Mouse (Mus musculus): ENCODE results near the gene Poll.

The Poll gene

GRCm38 (mm10) chr19:45527382-45527781 lies 32.9 kb downstream of the Poll start:
- Histone ChIP-seq H3K36me3 (ENCODE audit: insufficient read depth, low read length) (peaks cover 30% of the 10 kb centered on the region), H3K27me3 (ENCODE audit: insufficient read depth, low read length) (no peaks in the 10 kb centered on the region), H3K4me1 (replicated peaks; ENCODE audit: low read depth, low read length) (no peaks in the 10 kb centered on the region), H3K9me3 (ENCODE audit: low read length) (peaks cover 7% of the 10 kb centered on the region), H3K4me3 (replicated peaks; ENCODE audit: low read length) (no peak overlapping the region)
- TF ChIP-seq CTCF (conservative IDR thresholded peaks at IDR 0.05; ENCODE audit: low read length) (no peak), POU5F1 (IDR thresholded peaks at IDR 0.05; ENCODE audit: borderline replicate concordance, low read length) (no peak), NANOG (IDR thresholded peaks at IDR 0.05; ENCODE audit: borderline replicate concordance, low read length) (no peak)

GRCm38 (mm10) chr19:45516264-45516663 lies 44.1 kb downstream of the Poll start:
- Histone ChIP-seq H3K4me1 (replicated peaks; ENCODE audit: low read depth, low read length) (no peaks in the 10 kb centered on the region), H3K4me3 (replicated peaks; ENCODE audit: low read length) (no peak overlapping the region), H3K36me3 (ENCODE audit: insufficient read depth, low read length) (peaks cover 47% of the 10 kb centered on the region), H3K9me3 (ENCODE audit: low read length) (no peaks in the 10 kb centered on the region), H3K27me3 (ENCODE audit: insufficient read depth, low read length) (no peaks in the 10 kb centered on the region)
- no peak for TF ChIP-seq NANOG (IDR thresholded peaks at IDR 0.05; ENCODE audit: borderline replicate concordance, low read length)
- TF ChIP-seq CTCF (conservative IDR thresholded peaks at IDR 0.05; ENCODE audit: low read length): no peak
- TF ChIP-seq POU5F1 (IDR thresholded peaks at IDR 0.05; ENCODE audit: borderline replicate concordance, low read length): no peak

- no peak for TF ChIP-seq POU5F1 (IDR thresholded peaks at IDR 0.05; ENCODE audit: borderline replicate concordance, low read length)
- TF ChIP-seq CTCF (conservative IDR thresholded peaks at IDR 0.05; ENCODE audit: low read length): no peak
- no peak for TF ChIP-seq NANOG (IDR thresholded peaks at IDR 0.05; ENCODE audit: borderline replicate concordance, low read length)
- Histone ChIP-seq H3K4me3 (replicated peaks; ENCODE audit: low read length) (no peak overlapping the region), H3K9me3 (ENCODE audit: low read length) (no peaks in the 10 kb centered on the region), H3K36me3 (ENCODE audit: insufficient read depth, low read length) (peaks cover 47% of the 10 kb centered on the region), H3K4me1 (replicated peaks; ENCODE audit: low read depth, low read length) (no peaks in the 10 kb centered on the region), H3K27me3 (ENCODE audit: insufficient read depth, low read length) (no peaks in the 10 kb centered on the region)
Observed at GRCm38 (mm10) chr19:45515341-45515740, 45.0 kb downstream of the Poll start.

- H3K4me1 ChIP-seq (replicated peaks; ENCODE audit: low read depth, low read length): peaks cover 4% of the 10 kb centered on the region; the same call in 1 of the 2 replicates
- no peaks in the 10 kb centered on the region for H3K9me3 ChIP-seq (ENCODE audit: low read length)
- TF ChIP-seq CTCF (conservative IDR thresholded peaks at IDR 0.05; ENCODE audit: low read length) (no peak), POU5F1 (IDR thresholded peaks at IDR 0.05; ENCODE audit: borderline replicate concordance, low read length) (no peak), NANOG (IDR thresholded peaks at IDR 0.05; ENCODE audit: borderline replicate concordance, low read length) (no peak)
- H3K4me3 ChIP-seq (replicated peaks; ENCODE audit: low read length): no peak overlapping the region
- H3K36me3 ChIP-seq (ENCODE audit: insufficient read depth, low read length): peaks cover 30% of the 10 kb centered on the region
- H3K27me3 ChIP-seq (ENCODE audit: insufficient read depth, low read length): no peaks in the 10 kb centered on the region
Observed at GRCm38 (mm10) chr19:45511406-45511805, 48.9 kb downstream of the Poll start.

- Histone ChIP-seq H3K4me3 (replicated peaks; ENCODE audit: low read length) (no peak overlapping the region), H3K9me3 (ENCODE audit: low read length) (no peaks in the 10 kb centered on the region), H3K4me1 (replicated peaks; ENCODE audit: low read depth, low read length) (peaks cover 4% of the 10 kb centered on the region; the same call in 1 of the 2 replicates), H3K36me3 (ENCODE audit: insufficient read depth, low read length) (peaks cover 22% of the 10 kb centered on the region), H3K27me3 (ENCODE audit: insufficient read depth, low read length) (no peaks in the 10 kb centered on the region)
- TF ChIP-seq POU5F1 (IDR thresholded peaks at IDR 0.05; ENCODE audit: borderline replicate concordance, low read length) (no peak), CTCF (conservative IDR thresholded peaks at IDR 0.05; ENCODE audit: low read length) (no peak), NANOG (IDR thresholded peaks at IDR 0.05; ENCODE audit: borderline replicate concordance, low read length) (no peak)
Observed at GRCm38 (mm10) chr19:45510680-45511079, 49.7 kb downstream of the Poll start.

GRCm38 (mm10) chr19:45507531-45507930 lies 52.8 kb downstream of the Poll start:
- TF ChIP-seq CTCF (conservative IDR thresholded peaks at IDR 0.05; ENCODE audit: low read length): no peak
- TF ChIP-seq NANOG (IDR thresholded peaks at IDR 0.05; ENCODE audit: borderline replicate concordance, low read length): no peak
- TF ChIP-seq POU5F1 (IDR thresholded peaks at IDR 0.05; ENCODE audit: borderline replicate concordance, low read length): no peak
- Histone ChIP-seq H3K4me3 (replicated peaks; ENCODE audit: low read length) (peak overlapping the region; percentile 37; the same call in 1 of the 2 replicates), H3K27me3 (ENCODE audit: insufficient read depth, low read length) (no peaks in the 10 kb centered on the region), H3K9me3 (ENCODE audit: low read length) (no peaks in the 10 kb centered on the region), H3K36me3 (ENCODE audit: insufficient read depth, low read length) (0 out of 2 replicates have a peak, but pooled peaks cover 4% of the 10 kb centered on the region), H3K4me1 (replicated peaks; ENCODE audit: low read depth, low read length) (peaks cover 4% of the 10 kb centered on the region; the same call in 1 of the 2 replicates)

GRCm38 (mm10) chr19:45505446-45505845 lies 54.9 kb downstream of the Poll start:
- Histone ChIP-seq H3K9me3 (ENCODE audit: low read length) (no peaks in the 10 kb centered on the region), H3K4me3 (replicated peaks; ENCODE audit: low read length) (no peak overlapping the region), H3K27me3 (ENCODE audit: insufficient read depth, low read length) (no peaks in the 10 kb centered on the region), H3K36me3 (ENCODE audit: insufficient read depth, low read length) (0 out of 2 replicates have a peak, but pooled peaks cover 4% of the 10 kb centered on the region), H3K4me1 (replicated peaks; ENCODE audit: low read depth, low read length) (peaks cover 4% of the 10 kb centered on the region; the same call in 1 of the 2 replicates)
- no peak for TF ChIP-seq CTCF (conservative IDR thresholded peaks at IDR 0.05; ENCODE audit: low read length)
- TF ChIP-seq NANOG (IDR thresholded peaks at IDR 0.05; ENCODE audit: borderline replicate concordance, low read length): no peak
- no peak for TF ChIP-seq POU5F1 (IDR thresholded peaks at IDR 0.05; ENCODE audit: borderline replicate concordance, low read length)
